Mouse (Mus musculus) inflammation-experienced regulatory T-cells, adult 6 months (primary cell): ENCODE data around the gene Hrnr. TPM values are rescaled to one million over a fixed set of nuclear protein-coding genes. Genes with fewer than 3 reads are reported as not detected.

Source experiments
- ATAC-seq: one replicate; pipeline ENCODE4 v1.8.0; 2017
- polyA plus RNA-seq, 3 experiments: library from polyadenylated mRNA; unstranded; fragments of 100-300 nt; shearing (Covaris generic); gene quantifications; one replicate each; pipeline ENCODE4 v1.2.1; 2017

The Hrnr gene
- polyA plus RNA-seq: not detected

GRCm38 (mm10) chr3:93319449-93319848 is at the start of gene Hrnr:
Hrnr (plus strand) TSS chr3:93319749.
- no peak for ATAC-seq

GRCm38 (mm10) chr3:93273223-93273622 is 46.3 kb upstream of the Hrnr start, which contains the start of gene Flg:
Flg (plus strand) TSS chr3:93273523.
- ATAC-seq: no peak

- no peak for ATAC-seq
These were observed 22.0 kb upstream of the Hrnr start for GRCm38 (mm10) chr3:93297542-93297941.

- no peak for ATAC-seq
These were observed 19.7 kb upstream of the Hrnr start for GRCm38 (mm10) chr3:93299832-93300231.

- no peak for ATAC-seq
These were observed 17.7 kb upstream of the Hrnr start for GRCm38 (mm10) chr3:93301896-93302295.

GRCm38 (mm10) chr3:93306142-93306541 is 13.4 kb upstream of the Hrnr start:
- ATAC-seq: no peak

GRCm38 (mm10) chr3:93311371-93311770 is 8.2 kb upstream of the Hrnr start:
- ATAC-seq: no peak

GRCm38 (mm10) chr3:93314388-93314787 is 5.2 kb upstream of the Hrnr start:
- ATAC-seq: no peak

GRCm38 (mm10) chr3:93337749-93338148 is 18.2 kb downstream of the Hrnr start:
- no peak for ATAC-seq

GRCm38 (mm10) chr3:93340021-93340420 is 20.5 kb downstream of the Hrnr start:
- ATAC-seq: no peak

- no peak for ATAC-seq
These were observed 27.3 kb downstream of the Hrnr start for GRCm38 (mm10) chr3:93346896-93347295.

- no peak for ATAC-seq
These were observed 40.5 kb downstream of the Hrnr start for GRCm38 (mm10) chr3:93360045-93360444.

- ATAC-seq: peak; percentile 75
These were observed 42.5 kb downstream of the Hrnr start for GRCm38 (mm10) chr3:93361933-93362574.

GRCm38 (mm10) chr3:93366966-93367575 is 47.5 kb downstream of the Hrnr start:
- ATAC-seq: no peak

GRCm38 (mm10) chr3:93368171-93368570 is 48.6 kb downstream of the Hrnr start:
- no peak for ATAC-seq

- ATAC-seq: no peak
These were observed 53.9 kb downstream of the Hrnr start for GRCm38 (mm10) chr3:93373416-93373815.

- no peak for ATAC-seq
These were observed 55.6 kb downstream of the Hrnr start for GRCm38 (mm10) chr3:93375196-93375595.

- no peak for ATAC-seq
These were observed 56.1 kb downstream of the Hrnr start for GRCm38 (mm10) chr3:93375601-93376000.

- ATAC-seq: no peak
These were observed 58.6 kb downstream of the Hrnr start for GRCm38 (mm10) chr3:93378146-93378545.

Other genes with a start within 250 kb of the Hrnr start
- not detected for gene Crnn, start 175.0 kb upstream of the Hrnr start, polyA plus RNA-seq
- gene Flg2, start 122.5 kb upstream of the Hrnr start, polyA plus RNA-seq: not detected
- not detected for gene Flg, start 46.2 kb upstream of the Hrnr start, polyA plus RNA-seq
- not detected for gene Rptn, start 74.0 kb downstream of the Hrnr start, polyA plus RNA-seq
- gene Tchh, start 122.6 kb downstream of the Hrnr start, polyA plus RNA-seq: under 1 TPM in 1 of 3 experiments, not detected in 2; 0.06 TPM
- not detected for gene Tchhl1, start 149.0 kb downstream of the Hrnr start, polyA plus RNA-seq
- gene S100a11, start 200.7 kb downstream of the Hrnr start, polyA plus RNA-seq: 1,000 to 10,000 TPM in 2 of 3 experiments, 100 to 1,000 TPM in 1; 738 to 2,389 (median 1,003) TPM
- gene S100a10, start 235.3 kb downstream of the Hrnr start, polyA plus RNA-seq: 1,000 to 10,000 TPM in 1 of 3 experiments, 100 to 1,000 TPM in 2; 678 to 1,984 (median 706) TPM